Mouse (Mus musculus) gastrocnemius, adult 2 months (tissue): Measurements from ENCODE around the gene Spag7. TPM values are rescaled to one million over a fixed set of nuclear protein-coding genes. Genes with fewer than 3 reads are reported as not detected.

ENCODE experiments used
- DNase-seq: peaks from one replicate; pipeline ENCODE4 v3.0.0; 2022
- H3K27ac ChIP-seq: fragments of 200-600 bp; 2 replicates; pipeline ENCODE4 v1.8.1; 2022; ENCODE audit warnings: mild to moderate bottlenecking
- H3K4me3 ChIP-seq: fragments of 200-600 bp; 2 replicates; pipeline ENCODE4 v1.8.1; 2022; ENCODE audit warnings: mild to moderate bottlenecking, moderate library complexity
- CTCF ChIP-seq: fragments of 200-600 bp; IDR thresholded peaks from 2 replicates; pipeline ENCODE4 v1.8.1; 2022; ENCODE audit warnings: antibody characterized with exemption, mild to moderate bottlenecking, moderate library complexity
- intact Hi-C: fragments of 180-260 bp; cut with DNase I; formaldehyde crosslinking; loops from one replicate; pipeline ENCODE4 v1.15.1; 2025
- total RNA-seq, 2 experiments: library from RNA; stranded (reverse); gene quantifications; 2 replicates each; pipeline ENCODE4 v1.2.3; 2021

Spag7 gene
- total RNA-seq, 2 experiments from 2014 or later, result 86.3 to 86.4 TPM

DNA sequence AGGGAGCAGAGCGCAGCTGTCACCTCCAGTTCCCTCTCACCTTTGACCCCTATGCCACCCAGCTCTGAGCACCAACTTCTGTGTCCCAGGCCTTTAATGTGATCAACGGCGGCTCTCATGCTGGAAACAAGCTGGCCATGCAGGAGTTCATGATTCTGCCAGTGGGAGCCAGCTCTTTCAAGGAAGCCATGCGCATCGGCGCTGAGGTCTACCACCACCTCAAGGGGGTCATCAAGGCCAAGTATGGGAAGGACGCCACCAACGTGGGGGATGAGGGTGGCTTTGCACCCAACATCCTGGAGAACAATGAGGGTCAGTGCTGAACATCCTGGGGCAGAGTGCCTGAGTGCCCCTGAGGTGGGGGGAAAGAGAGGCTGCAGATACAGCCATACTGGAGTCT is 8.6 kb downstream of the Spag7 start:
- TF ChIP-seq CTCF, result no peak
- intact Hi-C loops, result no loop called here

DNA sequence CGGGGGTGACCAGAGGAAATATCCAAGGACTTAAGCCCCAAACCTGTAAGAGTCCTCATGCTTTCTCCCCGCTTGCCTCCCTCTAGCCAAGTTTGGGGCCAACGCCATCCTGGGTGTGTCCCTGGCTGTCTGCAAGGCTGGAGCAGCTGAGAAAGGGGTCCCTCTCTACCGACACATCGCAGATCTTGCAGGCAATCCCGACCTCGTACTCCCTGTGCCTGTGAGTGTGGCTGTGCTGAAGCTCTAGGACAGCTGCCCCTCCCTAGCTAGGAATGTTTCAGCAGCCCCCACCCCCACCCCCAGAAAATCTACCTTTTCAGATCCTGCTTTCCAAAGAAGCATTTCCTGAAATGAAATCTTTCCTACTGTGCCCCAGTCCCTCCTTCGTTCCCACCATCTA is 10.3 kb downstream of the Spag7 start:
- peak; percentile 60 for DNase-seq
- no peak for TF ChIP-seq CTCF
- peak overlapping the region; percentile 92 for H3K27ac ChIP-seq
- peak overlapping the region; percentile 94 for H3K4me3 ChIP-seq
- intact Hi-C loops, result no loop called here

More for the DNA sequence above, 8.6 kb downstream of the Spag7 start:
- peak overlapping the region; percentile 94 for H3K4me3 ChIP-seq
- no peak for DNase-seq
- peak overlapping the region; percentile 92 for H3K27ac ChIP-seq

DNA sequence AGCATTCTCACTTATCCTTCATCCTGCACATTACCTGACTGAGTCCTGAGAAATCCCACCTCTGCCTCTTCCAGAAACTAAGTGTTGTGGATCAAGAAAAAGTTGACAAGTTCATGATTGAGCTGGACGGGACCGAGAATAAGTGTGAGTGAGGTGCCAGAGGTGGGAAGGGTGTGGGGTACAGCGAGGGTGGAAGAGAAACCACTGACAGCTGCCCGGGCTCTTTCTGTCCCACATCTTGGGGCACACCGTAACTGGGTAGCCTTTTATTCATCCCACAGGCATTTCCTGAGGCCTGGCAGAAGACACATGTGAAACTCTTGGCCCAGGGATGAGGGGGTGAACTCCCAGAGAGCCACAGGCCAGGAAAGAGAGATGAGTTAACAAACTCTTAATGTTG is 10.7 kb downstream of the Spag7 start:
- intact Hi-C loops, result no loop called here

DNA sequence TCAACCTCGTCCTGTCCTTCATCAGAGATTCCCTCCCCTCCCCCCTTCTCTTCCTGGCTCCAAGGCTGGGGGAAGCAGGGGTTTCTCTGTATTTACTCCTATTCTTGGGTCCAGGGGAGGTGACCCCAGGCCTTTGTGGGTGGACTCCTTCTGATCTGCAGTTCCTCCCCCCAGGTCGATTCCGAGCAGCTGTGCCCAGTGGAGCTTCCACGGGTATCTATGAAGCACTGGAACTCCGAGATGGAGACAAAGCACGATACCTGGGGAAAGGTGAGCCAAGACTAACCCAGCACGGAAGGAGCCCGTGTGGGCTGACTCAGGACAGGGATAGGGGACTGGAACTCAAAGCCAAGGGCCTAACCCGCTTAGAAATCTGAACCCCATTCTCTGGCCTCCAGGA is 11.2 kb downstream of the Spag7 start:
- H3K27ac ChIP-seq, result peak overlapping the region; percentile 92
- H3K4me3 ChIP-seq, result peak overlapping the region; percentile 94
- peak; percentile 32 for DNase-seq
- intact Hi-C loops, result no loop called here
- no peak for TF ChIP-seq CTCF

More for the DNA sequence above, 10.7 kb downstream of the Spag7 start:
- peak overlapping the region; percentile 94 for H3K4me3 ChIP-seq
- peak overlapping the region; percentile 92 for H3K27ac ChIP-seq
- no peak for TF ChIP-seq CTCF
- no peak for DNase-seq

DNA sequence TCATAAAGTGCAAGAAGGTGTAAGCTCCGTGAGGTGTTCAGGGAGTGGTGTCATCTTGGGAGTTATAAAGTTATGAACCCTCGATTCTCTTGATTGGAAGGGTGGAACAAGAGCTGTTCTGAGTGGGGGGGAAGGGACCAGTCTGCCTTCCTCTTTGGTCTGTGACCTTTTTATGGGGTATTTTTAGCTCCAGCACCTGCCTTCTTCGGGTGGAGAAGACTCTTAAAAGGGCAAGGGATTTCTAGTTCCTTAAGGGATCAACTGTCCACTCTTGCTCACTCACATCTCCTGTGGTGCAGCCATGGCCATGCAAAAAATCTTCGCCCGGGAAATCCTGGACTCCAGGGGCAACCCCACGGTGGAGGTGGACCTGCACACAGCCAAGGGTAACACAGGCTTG is 11.6 kb downstream of the Spag7 start:
- TF ChIP-seq CTCF, result no peak

DNA sequence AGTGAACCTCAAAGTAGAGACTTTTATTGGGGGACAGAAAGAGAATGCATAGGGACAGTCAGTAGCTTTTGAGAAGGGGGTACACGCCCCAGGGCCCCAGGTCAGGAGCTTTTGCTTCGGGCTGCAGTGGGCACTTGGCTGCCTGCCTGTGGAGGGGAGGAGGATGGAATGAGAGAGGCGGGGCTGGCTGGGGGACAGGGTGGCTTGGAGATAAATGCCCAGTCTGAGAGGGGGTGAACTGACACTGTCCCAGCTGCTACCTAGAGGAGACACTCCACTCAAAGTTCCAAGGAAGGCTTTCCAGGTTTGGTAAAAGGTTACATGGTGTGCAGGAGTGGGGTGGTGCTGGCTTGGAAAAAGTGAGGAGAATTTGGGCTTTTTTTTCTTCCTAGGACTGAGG is 12.3 kb downstream of the Spag7 start, which contains the start of gene Eno3:
Gene Eno3, plus strand, starts transcription at position 239 of the 400 bp plus-strand sequence.
- Histone ChIP-seq H3K27ac (peak within 1 kb of the TSS; percentile 92), H3K4me3 (peak within 1 kb of the TSS; percentile 94)
- intact Hi-C loops, result no loop called here
- DNase-seq, result peak; percentile 92
- no peak for TF ChIP-seq CTCF

More for the DNA sequence above, 11.6 kb downstream of the Spag7 start:
- Histone ChIP-seq H3K4me3 (peak overlapping the region; percentile 94), H3K27ac (peak overlapping the region; percentile 92)
- DNase-seq, result peak; percentile 58
- intact Hi-C loops, result no loop called here

DNA sequence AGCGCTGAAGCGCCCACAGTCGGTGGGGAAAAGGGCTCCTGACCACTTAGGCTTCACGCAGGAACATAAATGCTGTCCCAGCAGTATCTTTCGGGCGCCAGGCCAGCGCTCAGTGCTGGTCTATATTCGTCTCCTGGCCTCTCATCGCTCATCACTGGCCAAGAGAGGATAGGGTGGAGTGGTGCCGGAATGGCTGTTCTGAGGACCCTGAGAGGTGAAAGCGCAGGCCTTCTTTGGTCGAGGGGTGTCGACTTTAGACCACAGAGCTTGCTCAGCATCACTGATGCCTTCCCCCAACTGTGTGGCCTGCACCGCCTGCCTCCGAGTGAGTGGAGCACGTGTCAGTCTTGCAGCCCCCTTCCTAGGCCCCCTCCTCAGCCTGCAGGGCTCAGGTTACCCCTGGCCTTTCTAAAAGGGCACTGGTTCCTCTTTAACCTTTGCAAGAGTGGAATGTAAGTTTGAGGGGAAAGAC is 12.7 kb downstream of the Spag7 start:
- peak; percentile 95 for DNase-seq
- TF ChIP-seq CTCF, result no peak

DNA sequence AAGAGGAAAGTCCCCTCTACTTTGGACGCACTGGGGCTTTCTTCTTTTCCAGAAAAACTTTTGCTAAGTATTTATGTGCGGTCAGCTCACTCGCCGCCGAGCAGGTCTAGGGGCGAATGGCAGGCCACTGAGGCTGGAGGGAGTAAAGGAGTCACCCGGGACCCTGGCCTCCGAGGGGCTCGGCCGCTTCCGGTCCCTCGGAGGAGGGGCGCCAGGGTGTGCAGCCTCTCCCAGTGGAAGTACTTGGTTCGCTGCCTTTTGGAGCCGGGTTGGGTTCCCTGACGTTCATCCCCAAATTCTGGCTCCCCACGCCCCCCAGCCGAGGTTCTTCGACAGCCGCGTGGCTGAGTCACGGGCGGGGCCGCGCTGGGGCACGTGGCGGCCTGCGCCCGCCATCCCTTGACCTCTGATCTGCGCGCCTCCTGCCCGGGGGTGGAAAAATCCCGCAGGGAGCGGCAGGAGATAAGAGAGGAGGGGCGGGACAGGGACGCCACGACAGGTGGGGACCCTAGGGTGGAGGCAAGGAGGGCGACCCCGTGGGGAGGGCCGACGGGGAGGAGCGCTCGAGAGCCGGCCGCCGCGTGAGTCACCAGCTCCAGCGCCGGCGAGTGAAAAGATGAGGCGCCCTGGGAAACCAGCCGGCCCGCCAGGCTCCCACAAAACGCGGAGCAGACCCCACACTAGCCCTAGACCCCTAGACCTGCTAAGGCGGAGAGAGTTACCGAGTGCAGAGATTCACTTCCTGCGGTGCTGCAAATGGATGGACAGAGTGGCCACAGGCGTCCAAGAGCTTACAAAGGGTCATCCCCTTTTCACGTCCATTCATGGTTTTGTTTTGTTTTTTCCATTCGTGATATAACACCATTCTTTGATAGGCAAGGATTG is 13.4 kb downstream of the Spag7 start:
- intact Hi-C loops, result loop anchor here (2.0 kb wide), 2 partner anchors 13 to 45 kb away; partner anchors contain the start of genes Inca1, Kif1c and Spag7
- TF ChIP-seq CTCF, result no peak
- H3K4me3 ChIP-seq, result peak overlapping the region; percentile 94
- DNase-seq, result peak; percentile 85
- H3K27ac ChIP-seq, result peak overlapping the region; percentile 92

More for the DNA sequence above, 12.7 kb downstream of the Spag7 start:
- Histone ChIP-seq H3K4me3 (peak overlapping the region; percentile 94), H3K27ac (peak overlapping the region; percentile 92)
- intact Hi-C loops, result no loop called here

DNA sequence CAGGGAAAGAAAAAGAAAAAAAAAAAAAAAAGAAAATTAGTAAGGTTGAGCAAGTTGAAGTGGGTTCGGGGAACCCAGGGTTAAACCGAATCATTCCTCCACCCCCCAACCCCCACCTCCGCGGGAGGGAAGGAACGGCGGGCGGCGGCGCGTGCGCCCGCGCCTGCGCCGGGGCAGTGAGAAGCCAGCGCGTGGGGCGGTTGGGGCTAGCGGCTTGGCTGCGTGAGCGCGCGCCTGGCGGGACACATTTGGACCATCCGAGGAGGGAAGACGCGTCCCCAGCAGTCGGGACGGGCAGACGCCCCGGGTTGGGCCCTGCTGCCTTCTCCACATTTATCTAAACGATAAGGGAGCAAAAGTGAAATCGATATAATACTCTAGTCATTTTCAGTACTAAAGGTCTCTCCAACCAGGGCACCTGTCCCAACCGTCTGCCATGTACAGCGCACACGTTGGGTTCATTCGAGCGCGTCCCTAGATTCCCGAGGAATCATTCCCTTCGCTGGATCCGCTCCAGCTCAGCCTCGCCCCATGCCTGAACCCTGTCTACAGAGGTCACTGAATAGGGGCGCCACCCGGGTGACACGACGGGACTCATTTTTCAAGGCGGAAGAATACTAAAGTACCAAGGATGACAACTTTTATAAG is 14.2 kb downstream of the Spag7 start:
- intact Hi-C loops, result loop anchor here (1.0 to 2.0 kb wide), 3 partner anchors 14 to 46 kb away; partner anchors contain the start of genes Camta2, Inca1, Kif1c and Spag7
- peak overlapping the region; percentile 92 for H3K27ac ChIP-seq
- TF ChIP-seq CTCF, result no peak
- DNase-seq, result peak; percentile 93
- H3K4me3 ChIP-seq, result peak overlapping the region; percentile 94

DNA sequence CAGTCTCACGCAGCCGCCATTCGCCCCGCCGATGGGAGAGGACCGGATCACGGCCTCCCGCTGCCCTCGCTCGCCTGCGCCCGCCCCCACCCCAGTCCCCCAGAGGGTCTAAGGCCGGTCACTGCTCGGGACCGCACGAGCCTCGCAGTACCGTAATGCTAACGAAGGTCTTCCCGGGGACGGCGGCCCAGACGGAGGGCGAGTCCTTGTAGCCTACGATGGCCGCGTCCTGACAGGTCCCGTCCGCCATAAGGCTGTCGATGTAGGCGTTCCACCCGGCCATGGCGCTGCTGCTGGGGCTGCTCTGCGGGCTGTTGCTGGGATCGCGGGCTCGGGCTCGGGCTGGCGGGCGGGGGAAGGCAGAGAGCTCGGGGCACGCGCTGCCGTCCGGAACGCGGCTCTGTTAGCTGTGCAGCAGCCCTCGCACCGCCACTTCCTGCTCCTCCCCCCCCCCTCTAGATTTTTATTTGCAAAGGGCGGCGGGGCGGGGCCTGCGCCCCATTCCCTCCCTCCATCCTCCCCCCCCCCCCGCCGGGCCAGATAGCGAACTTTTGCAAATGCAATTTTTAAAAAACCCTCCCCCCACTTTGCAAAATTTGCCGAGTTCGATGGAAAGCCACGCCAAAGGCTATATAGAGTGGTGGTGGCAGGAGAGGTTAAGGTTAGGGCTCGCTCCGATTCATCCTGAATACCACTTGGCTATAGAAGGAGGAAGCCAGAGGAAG is 14.9 kb downstream of the Spag7 start, which contains the start of gene Pfn1:
Gene Pfn1, minus strand, starts transcription at position 447 of the 725 bp plus-strand sequence.
- peak within 1 kb of the TSS; percentile 94 for H3K4me3 ChIP-seq
- DNase-seq, result peak; percentile 88
- intact Hi-C loops, result loop anchor here (1.0 to 2.0 kb wide), 3 partner anchors 14 to 46 kb away; partner anchors contain the start of genes Camta2, Inca1, Kif1c and Spag7
- peak within 1 kb of the TSS; percentile 92 for H3K27ac ChIP-seq
- no peak for TF ChIP-seq CTCF

DNA sequence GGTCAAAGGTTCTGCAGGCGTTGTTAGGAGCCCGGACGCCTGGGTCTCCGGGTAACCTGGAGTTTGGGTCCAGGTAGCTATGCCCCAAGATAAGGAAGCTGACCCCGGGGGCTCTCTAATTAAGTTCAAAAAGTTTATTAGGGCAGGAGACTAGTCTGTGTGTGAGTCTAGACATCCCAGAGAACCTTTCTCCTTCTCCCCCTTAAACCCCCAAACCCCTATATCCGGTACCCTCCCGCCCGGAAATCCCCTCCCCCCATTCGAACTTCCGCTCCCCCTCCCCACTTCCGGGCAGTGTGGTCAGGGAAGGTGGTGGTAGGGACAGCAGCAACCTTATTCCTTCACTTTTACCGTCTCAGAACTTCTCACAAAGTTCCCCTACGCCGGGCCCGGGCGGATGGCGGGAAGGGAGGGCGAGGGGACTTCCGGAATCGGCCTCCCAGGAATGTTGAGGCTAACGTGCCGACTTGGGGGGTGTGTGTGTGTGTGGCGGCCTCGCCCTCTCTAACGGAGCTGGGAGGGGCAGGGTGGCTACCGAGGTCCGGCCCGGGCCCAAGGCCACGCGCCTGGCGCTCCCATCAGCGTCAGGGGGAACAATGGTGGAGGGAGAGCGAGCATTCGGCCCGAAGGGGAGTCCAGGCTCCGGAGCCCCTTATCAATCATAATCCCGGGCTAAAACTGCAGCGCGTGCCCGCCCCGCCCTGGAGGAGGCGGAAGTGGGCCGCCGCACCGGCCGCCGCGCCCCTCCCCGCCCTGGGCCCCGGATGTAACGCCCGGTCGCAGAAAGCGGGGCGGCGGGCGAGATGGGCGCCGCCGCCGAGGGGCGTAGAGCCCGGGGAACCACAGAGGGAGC is 15.6 kb downstream of the Spag7 start:
- H3K4me3 ChIP-seq, result peak overlapping the region; percentile 94
- no peak for TF ChIP-seq CTCF
- DNase-seq, result peak; percentile 80
- peak overlapping the region; percentile 92 for H3K27ac ChIP-seq
- intact Hi-C loops, result loop anchor here (1.0 to 2.0 kb wide), 3 partner anchors 15 to 47 kb away; partner anchors contain the start of genes Camta2, Inca1, Kif1c and Spag7
